Mouse (Mus musculus) testis, adult 2 months (tissue): ENCODE results near the gene C1qtnf7.

Experiments used
- CTCF ChIP-seq: fragments of 200-500 bp; IDR thresholded peaks from 2 replicates; pipeline ENCODE4 v1.5.1; 2012; ENCODE audit warnings: low read depth, mild to moderate bottlenecking, inconsistent platforms, low read length, moderate library complexity; ENCODE audit not compliant: control insufficient read depth, insufficient read depth, insufficient replicate concordance
- POLR2A ChIP-seq: fragments of 200-500 bp; IDR thresholded peaks from 2 replicates; pipeline ENCODE4 v1.6.1; 2012; ENCODE audit warnings: low read depth, mild to moderate bottlenecking, inconsistent platforms, low read length, moderate library complexity; ENCODE audit not compliant: control insufficient read depth

GRCm38 (mm10) chr5:43481824-43482223 lies 33.5 kb upstream of the C1qtnf7 start:
- no peak for TF ChIP-seq CTCF
- TF ChIP-seq POLR2A = no peak
